Mouse (Mus musculus) spleen, postnatal 4 days (tissue): ENCODE results near the gene Olfr424.

Source experiments
- DNase-seq, 2 experiments: peaks; one replicate each; pipeline ENCODE4 v3.0.0; 2022; ENCODE audit warnings: low spot score in 2 of 2

The Olfr424 gene

GRCm38 (mm10) chr1:174131217-174131616 lies at the start of gene Olfr424:
Olfr424 (plus strand) TSS chr1:174131517.
- DNase-seq, result no peak

DNA sequence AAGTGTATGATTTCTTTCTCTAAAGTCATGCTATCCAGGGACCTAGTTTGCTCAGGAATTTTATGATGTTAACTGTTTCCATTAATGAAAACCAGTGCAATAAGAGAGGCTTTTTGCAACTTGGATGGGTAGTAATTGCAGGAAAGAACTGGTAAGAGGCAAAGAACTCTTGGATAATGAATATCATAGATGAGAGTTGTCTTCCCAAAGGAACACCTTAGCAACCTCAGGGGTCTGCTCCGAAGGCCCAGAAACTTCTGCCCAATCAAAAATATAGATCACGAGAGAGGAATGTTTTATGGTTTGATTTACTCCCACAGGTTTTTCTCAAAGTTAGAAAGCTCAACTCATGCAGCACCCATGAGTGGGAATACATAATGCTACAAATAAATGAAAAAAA lies 47.3 kb upstream of the Olfr424 start, which contains the start of gene Olfr429:
TSS of gene Olfr429 (plus strand) at position 301 of the 400 bp plus-strand sequence.
- no peak for DNase-seq

DNA sequence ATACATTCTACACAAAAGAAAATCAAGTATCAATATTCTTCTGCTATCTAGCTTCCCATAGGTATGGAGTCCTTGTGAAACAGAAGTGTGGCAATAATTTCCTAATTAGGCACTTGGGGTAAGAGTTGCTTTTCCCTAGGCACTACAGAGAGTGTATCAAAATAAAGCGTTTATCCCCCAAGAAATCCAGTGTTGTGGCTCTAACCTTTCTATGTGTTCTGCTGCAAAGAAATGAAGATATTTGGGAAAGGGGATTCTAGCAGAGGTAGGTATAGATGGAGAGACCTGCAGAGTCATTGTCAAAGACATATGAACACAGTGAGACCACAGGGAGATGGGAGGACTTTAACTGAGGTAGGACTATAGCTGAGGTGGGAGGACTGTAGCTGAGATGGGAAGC lies 34.7 kb upstream of the Olfr424 start, which contains the start of gene Olfr427:
TSS of gene Olfr427 (plus strand) at position 301 of the 400 bp plus-strand sequence.
- no peak for DNase-seq

GRCm38 (mm10) chr1:174103735-174104134 lies 27.6 kb upstream of the Olfr424 start:
- DNase-seq, result no peak

DNA sequence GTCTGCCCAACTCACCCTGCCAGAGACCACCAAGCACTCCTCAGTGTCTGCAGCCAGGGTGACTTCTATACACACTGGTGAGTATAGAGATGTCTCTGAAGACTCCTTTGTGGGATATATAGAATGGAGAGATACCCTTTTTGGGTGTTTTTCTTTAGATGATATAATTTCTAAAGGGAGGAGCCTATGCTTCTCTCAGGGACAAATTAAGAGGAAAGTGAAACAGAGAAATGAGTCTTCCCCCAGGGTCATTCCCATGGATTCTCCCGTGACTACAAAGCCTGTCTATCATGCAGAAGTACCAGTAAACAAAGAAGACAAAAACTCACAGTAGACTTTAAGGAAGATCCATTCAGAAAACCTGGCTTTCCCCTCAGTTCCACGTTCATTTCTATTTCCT lies 10.3 kb upstream of the Olfr424 start, which contains the start of gene Olfr231:
TSS of gene Olfr231 (minus strand) at position 101 of the 400 bp plus-strand sequence.
- no peak for DNase-seq

DNA sequence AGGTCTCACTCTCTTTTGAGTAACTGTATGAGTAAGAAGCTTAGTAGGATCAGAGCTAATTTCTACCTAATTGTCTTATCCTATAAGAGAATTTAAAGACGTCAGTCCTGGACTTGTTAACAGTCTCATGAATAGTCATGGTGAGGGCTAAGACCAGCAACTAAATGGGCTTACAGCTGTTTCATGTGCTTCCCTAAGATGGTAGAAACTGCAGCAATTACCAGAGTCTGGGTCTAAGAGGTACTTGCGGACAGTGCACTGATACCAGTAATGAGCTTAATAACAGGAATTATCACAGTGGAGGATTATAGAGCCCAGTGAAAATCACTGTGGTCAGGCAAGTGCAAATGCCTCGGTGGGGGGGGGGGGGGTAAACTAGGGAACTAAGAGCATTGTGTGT lies 682 bp downstream of the Olfr424 start:
- no peak for DNase-seq

GRCm38 (mm10) chr1:174141384-174141783 lies 10.1 kb downstream of the Olfr424 start:
- DNase-seq, result no peak

GRCm38 (mm10) chr1:174146696-174147095 lies 15.4 kb downstream of the Olfr424 start:
- no peak for DNase-seq

DNA sequence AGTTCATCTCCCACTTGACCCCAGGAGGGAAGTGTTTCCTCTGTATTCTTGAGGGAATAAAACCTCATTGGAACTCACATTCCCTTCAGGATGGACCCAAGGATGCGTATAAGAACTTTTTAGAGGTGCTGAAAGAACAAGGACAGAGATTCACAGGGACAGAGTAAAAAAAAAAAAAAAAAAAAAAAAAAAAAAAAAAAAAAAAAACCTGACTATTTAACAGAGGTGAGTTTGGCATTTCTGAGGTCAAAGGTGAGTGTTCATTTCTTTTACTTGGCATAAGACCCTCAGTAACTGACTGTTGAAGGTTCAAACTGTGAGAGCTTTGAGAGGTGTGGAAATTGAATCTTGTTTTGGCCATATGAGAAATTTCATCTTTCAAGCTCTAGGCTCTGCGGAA lies 18.0 kb downstream of the Olfr424 start:
- DNase-seq, result no peak

DNA sequence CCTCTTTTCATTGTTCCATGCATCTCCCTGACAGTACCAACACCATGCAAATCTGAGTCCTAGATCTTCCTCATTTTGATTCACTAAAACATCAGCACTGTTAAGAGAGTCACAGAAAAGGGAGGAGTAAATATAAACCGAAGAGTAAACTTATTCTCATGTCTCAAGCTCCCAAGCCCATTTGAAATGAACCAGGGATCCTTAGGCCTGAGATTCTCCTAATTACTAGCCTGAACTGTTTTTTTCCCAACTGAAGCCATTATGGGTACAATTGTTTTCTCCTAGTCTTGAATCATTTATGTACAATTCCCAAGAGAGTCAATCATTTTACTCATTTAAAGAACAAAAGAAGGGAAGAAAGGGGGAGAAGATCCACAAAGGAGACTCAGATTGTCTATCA lies 24.0 kb downstream of the Olfr424 start, which contains the start of gene Olfr420:
TSS of gene Olfr420 (plus strand) at position 301 of the 400 bp plus-strand sequence.
- no peak for DNase-seq

DNA sequence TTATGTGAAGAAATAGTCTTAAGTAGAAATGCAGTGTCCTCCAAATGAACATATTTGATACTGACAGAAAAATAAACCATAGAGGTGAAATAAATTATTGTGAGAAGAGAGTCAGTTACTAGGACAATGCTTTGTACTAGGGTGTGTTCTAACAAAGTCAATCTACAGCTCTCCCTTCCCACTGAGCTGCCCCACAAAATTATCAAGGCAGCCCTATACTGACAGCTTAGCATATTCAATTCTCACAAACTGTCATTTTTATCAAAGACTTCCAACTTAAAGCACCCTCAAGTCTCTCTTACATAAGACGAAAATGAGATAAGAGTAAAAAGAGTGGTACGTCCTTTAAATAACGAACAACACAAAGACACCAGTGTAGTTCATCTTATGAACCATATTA lies 26.3 kb downstream of the Olfr424 start:
- DNase-seq, result no peak

DNA sequence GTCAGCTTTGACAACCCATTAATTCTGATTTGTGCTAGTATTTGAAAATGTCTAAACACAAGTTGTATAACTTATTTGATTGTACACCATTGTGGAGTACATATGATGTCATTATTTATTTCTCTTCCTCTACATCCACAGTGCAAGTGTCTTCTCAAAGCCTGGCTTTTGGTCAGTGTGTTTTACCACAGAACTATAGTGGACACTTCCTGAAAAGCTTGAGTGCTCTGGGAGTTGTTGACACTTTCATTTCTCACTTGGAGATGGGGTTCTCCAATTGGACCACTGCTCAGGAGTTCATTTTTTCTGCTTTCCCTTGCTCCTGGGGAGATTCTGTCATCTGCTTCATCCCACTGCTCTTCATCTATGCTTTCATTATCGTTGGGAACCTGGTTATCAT lies 27.2 kb downstream of the Olfr424 start:
- no peak for DNase-seq

DNA sequence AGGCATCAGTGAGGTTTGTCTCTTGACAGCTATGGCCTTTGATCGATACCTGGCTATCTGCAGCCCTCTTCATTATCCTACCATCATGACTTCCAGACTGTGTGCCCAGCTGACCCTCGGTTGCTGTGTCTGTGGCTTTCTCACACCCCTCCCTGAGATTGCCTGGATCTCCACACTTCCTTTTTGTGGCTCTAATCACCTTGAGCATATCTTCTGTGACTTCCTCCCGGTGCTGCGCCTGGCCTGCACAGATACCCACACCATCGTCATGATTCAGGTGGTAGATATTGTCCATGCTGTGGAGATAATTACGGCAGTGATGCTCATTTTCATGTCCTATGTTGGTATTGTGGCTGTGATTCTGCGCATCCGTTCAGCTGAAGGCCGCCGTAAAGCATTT lies 27.8 kb downstream of the Olfr424 start:
- no peak for DNase-seq

DNA sequence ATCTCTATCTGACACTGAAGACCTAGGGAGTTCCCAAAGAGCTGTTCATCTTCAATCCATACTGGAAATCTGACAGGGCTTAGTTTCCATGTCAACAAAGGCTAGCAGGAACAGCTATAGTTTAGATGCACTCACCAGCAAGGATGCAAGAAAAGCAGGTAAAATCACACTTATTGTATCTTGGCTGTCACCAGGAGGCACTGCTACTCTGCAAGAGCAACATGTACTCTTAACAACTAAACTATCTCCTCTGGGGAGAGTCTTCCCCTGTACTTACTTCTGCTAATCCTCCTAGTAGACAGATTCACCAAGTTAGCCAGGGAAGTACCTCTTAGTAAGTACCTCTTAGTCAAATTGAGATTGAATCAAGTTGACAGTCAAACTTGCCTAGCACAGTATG lies 37.7 kb downstream of the Olfr424 start:
- no peak for DNase-seq

GRCm38 (mm10) chr1:174170706-174171501 lies 39.6 kb downstream of the Olfr424 start:
- no peak for DNase-seq

DNA sequence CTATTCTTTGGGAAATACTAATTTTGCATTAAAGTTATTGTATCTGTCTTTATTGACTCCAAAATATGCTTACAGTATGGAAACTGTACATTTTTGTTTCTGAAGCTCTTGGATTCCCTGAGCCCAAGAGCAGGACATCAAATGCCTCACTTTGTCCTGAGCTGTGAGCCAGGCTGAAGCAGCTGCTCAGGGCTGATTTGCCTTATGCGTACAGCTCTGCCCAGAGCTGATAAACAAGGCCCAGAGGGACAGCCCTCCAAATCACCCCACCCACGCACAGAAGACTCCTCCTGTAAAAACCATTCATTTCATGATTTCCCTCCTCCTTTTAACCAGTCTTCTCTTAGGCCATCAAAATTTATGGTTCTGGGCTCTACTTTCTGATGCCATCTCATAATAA lies 40.2 kb downstream of the Olfr424 start:
- peak; percentile 81 to 82 for DNase-seq

GRCm38 (mm10) chr1:174172605-174173004 lies 41.3 kb downstream of the Olfr424 start, which contains the start of gene Spta1:
Spta1 (plus strand) TSS chr1:174172776.
- DNase-seq, result peak; percentile 74 to 78
